Mouse (Mus musculus): ENCODE measurements around the gene Sptbn1.

Sptbn1 gene

GRCm38 (mm10) chr11:30166551-30166922, 101.4 kb downstream of the Sptbn1 start:
- DNase-seq (ENCODE audit: low read depth): no peak

GRCm38 (mm10) chr11:30165861-30166550, 102.0 kb downstream of the Sptbn1 start:
- DNase-seq (ENCODE audit: low read depth): peak; percentile 56

- peak; percentile 62 for DNase-seq (ENCODE audit: low read depth)
These were observed 103.3 kb downstream of the Sptbn1 start for GRCm38 (mm10) chr11:30164515-30165214.

- DNase-seq (ENCODE audit: low read depth): no peak
These were observed 104.1 kb downstream of the Sptbn1 start for GRCm38 (mm10) chr11:30163870-30164269.

GRCm38 (mm10) chr11:30163081-30163480, 104.9 kb downstream of the Sptbn1 start:
- DNase-seq (ENCODE audit: low read depth): no peak

- no peak for DNase-seq (ENCODE audit: low read depth)
These were observed 106.2 kb downstream of the Sptbn1 start for GRCm38 (mm10) chr11:30161744-30162143.

- peak; percentile 36 for DNase-seq (ENCODE audit: low read depth)
These were observed 106.8 kb downstream of the Sptbn1 start for GRCm38 (mm10) chr11:30161173-30161650.

GRCm38 (mm10) chr11:30160625-30161172, 107.3 kb downstream of the Sptbn1 start:
- DNase-seq (ENCODE audit: low read depth): peak; percentile 42

- DNase-seq (ENCODE audit: low read depth): no peak
These were observed 108.3 kb downstream of the Sptbn1 start for GRCm38 (mm10) chr11:30159545-30160255.

- no peak for DNase-seq (ENCODE audit: low read depth)
These were observed 109.8 kb downstream of the Sptbn1 start for GRCm38 (mm10) chr11:30158028-30158700.

GRCm38 (mm10) chr11:30155887-30156286, 112.1 kb downstream of the Sptbn1 start:
- DNase-seq (ENCODE audit: low read depth): no peak

- no peak for DNase-seq (ENCODE audit: low read depth)
These were observed 113.0 kb downstream of the Sptbn1 start for GRCm38 (mm10) chr11:30154980-30155379.

- DNase-seq (ENCODE audit: low read depth): no peak
These were observed 119.1 kb downstream of the Sptbn1 start for GRCm38 (mm10) chr11:30148888-30149287.

GRCm38 (mm10) chr11:30148378-30148777, 119.6 kb downstream of the Sptbn1 start:
- no peak for DNase-seq (ENCODE audit: low read depth)

- DNase-seq (ENCODE audit: low read depth): peak; percentile 49
These were observed 120.1 kb downstream of the Sptbn1 start for GRCm38 (mm10) chr11:30147882-30148281.

- no peak for DNase-seq (ENCODE audit: low read depth)
These were observed 124.9 kb downstream of the Sptbn1 start for GRCm38 (mm10) chr11:30143090-30143489.

- DNase-seq (ENCODE audit: low read depth): peak; percentile 41
These were observed 128.7 kb downstream of the Sptbn1 start for GRCm38 (mm10) chr11:30139165-30139826.

- no peak for DNase-seq (ENCODE audit: low read depth)
These were observed 130.9 kb downstream of the Sptbn1 start for GRCm38 (mm10) chr11:30137081-30137480.

- no peak for DNase-seq (ENCODE audit: low read depth)
These were observed 133.9 kb downstream of the Sptbn1 start for GRCm38 (mm10) chr11:30134058-30134457.

- DNase-seq (ENCODE audit: low read depth): no peak
These were observed 135.4 kb downstream of the Sptbn1 start for GRCm38 (mm10) chr11:30132581-30132980.

GRCm38 (mm10) chr11:30131640-30132039, 136.3 kb downstream of the Sptbn1 start:
- DNase-seq (ENCODE audit: low read depth): no peak
